Mouse (Mus musculus) forebrain, embryonic 11.5 days (tissue): ENCODE results near the gene Brca2. TPM values are rescaled to one million over a fixed set of nuclear protein-coding genes. Genes with fewer than 3 reads are reported as not detected.
A peak's percentile ranks its signal among the peaks of the same experiment; 100 is the strongest.

Source experiments
- ATAC-seq: fragments of 200-750 bp; cut with Nextera tagmentation; replicated peaks from 2 replicates; pipeline ENCODE4 v1.8.0; 2017; ENCODE audit warnings: moderate TSS enrichment; ENCODE audit not compliant: low FRiP score
- DNase-seq: peaks from one replicate; pipeline ENCODE4 v3.0.0-alpha.2; 2017; ENCODE audit warnings: low spot score
- H3K27ac ChIP-seq: fragments of 300-500 bp; sonication (generic); 2 replicates; pipeline ENCODE4 v1.5.1; 2014; ENCODE audit warnings: low read depth, low read length
- H3K27me3 ChIP-seq: fragments of 300-500 bp; sonication (generic); 2 replicates; pipeline ENCODE4 v1.6.1; 2014; ENCODE audit warnings: mild to moderate bottlenecking, low read length, mixed read lengths; ENCODE audit not compliant: control insufficient read depth, insufficient read depth
- H3K36me3 ChIP-seq: fragments of 300-500 bp; sonication (generic); 2 replicates; pipeline ENCODE4 v1.6.1; 2014; ENCODE audit warnings: mild to moderate bottlenecking, low read length, moderate library complexity, mixed read lengths; ENCODE audit not compliant: control insufficient read depth, insufficient read depth
- H3K4me1 ChIP-seq: fragments of 300-500 bp; sonication (generic); replicated peaks from 2 replicates; pipeline ENCODE4 v1.6.1; 2014; ENCODE audit warnings: low read length, mixed read lengths; ENCODE audit not compliant: control insufficient read depth, insufficient read depth
- H3K4me2 ChIP-seq: fragments of 300-500 bp; sonication (generic); 2 replicates; pipeline ENCODE4 v1.6.1; 2014; ENCODE audit warnings: low read depth, mild to moderate bottlenecking, low read length, moderate library complexity, mixed read lengths; ENCODE audit not compliant: severe bottlenecking
- H3K4me3 ChIP-seq: fragments of 300-500 bp; sonication (generic); 2 replicates; pipeline ENCODE4 v1.5.1; 2014; ENCODE audit warnings: low read depth, low read length
- H3K9ac ChIP-seq: fragments of 300-500 bp; sonication (generic); 2 replicates; pipeline ENCODE4 v1.6.1; 2014; ENCODE audit warnings: low read length
- H3K9me3 ChIP-seq: fragments of 300-500 bp; sonication (generic); 2 replicates; pipeline ENCODE4 v1.6.1; 2016; ENCODE audit warnings: low read length, mixed read lengths; ENCODE audit not compliant: control insufficient read depth
- WGBS: fragments of 180-500 bp; shearing (Covaris S2); extraction: QIAGEN DNeasy Blood & Tissue Kit; methylation state at CpG from one replicate; pipeline ENCODE4 v1.1.7; 2014; 5-methylcytosine and 5-hydroxymethylcytosine counted together
- polyA plus RNA-seq: library from polyadenylated mRNA; unstranded; fragments of >200 nt; fragmentation: Nextera tagmentation; extraction: Ambion mirVana; gene quantifications from 2 replicates; pipeline ENCODE4 v1.2.1, GENCODE M21; 2014

The Brca2 gene
- polyA plus RNA-seq, 1 experiment from 2014 or later = 35.0 TPM

GRCm38 (mm10) chr5:150584337-150584729 lies 61.9 kb downstream of the Brca2 start:
- H3K4me1 ChIP-seq = no peaks in the 10 kb centered on the region
- H3K27me3 ChIP-seq = no peaks in the 10 kb centered on the region
- 48% methylated on average over 6 of the region's 6 CpGs for WGBS
- no peak overlapping the region for H3K27ac ChIP-seq
- no peak overlapping the region for H3K9ac ChIP-seq
- no peaks in the 10 kb centered on the region for H3K36me3 ChIP-seq
- ATAC-seq (no peak), DNase-seq (no peak)
- no peak overlapping the region for H3K4me3 ChIP-seq
- no peak overlapping the region for H3K4me2 ChIP-seq
- H3K9me3 ChIP-seq = no peaks in the 10 kb centered on the region

- WGBS = 81% methylated on average over 2 of the region's 2 CpGs
- ATAC-seq (no peak), DNase-seq (no peak)
Observed at GRCm38 (mm10) chr5:150589945-150590344, 67.5 kb downstream of the Brca2 start.

DNA sequence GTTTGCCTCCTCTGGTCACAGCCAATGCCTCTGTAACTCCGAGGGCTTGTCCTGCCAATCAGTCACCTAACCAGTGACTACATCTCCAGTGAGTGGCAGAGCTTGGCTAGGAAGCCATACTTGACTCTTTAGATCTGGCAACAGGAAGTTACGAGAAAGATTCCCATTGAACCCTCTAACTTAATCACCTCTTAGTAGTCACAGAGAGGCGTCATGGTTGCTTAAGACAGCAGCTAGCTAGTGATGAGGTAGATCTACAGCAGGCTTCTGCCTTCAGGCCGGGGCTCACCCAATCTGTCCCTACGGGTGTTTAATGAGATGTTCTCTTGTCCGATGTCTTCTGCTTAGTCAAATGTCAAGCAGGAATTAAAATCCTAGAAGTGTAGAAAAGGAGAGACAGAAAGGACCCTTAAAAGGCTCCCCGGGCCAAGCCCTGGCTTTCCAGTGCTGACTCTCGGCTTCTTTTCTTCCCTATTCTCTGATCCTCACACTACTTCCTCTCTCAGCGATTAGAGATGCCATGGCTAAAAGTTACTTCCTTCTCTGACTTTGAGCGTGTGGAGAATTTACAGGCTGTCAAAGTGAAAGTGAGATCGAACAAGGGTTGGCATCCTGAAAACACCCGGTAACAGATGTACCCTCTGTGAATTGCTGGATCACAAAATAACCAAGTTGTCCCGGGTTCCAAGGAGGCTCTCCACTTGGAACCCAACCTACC lies 69.9 kb downstream of the Brca2 start:
- Histone ChIP-seq H3K36me3 (no peaks in the 10 kb centered on the region), H3K4me2 (no peak overlapping the region), H3K9ac (no peak overlapping the region), H3K4me3 (no peak overlapping the region), H3K4me1 (peaks cover 11% of the 10 kb centered on the region; the same call in 1 of the 2 replicates), H3K9me3 (no peaks in the 10 kb centered on the region), H3K27ac (no peak overlapping the region), H3K27me3 (peaks cover 20% of the 10 kb centered on the region)
- no peak for ATAC-seq
- WGBS = 77% methylated on average over 13 of the region's 13 CpGs
- no peak for DNase-seq

More at GRCm38 (mm10) chr5:150589945-150590344, 67.5 kb downstream of the Brca2 start:
- peaks cover 20% of the 10 kb centered on the region for H3K27me3 ChIP-seq
- no peak overlapping the region for H3K4me2 ChIP-seq
- H3K27ac ChIP-seq = no peak overlapping the region
- no peaks in the 10 kb centered on the region for H3K36me3 ChIP-seq
- peaks cover 10% of the 10 kb centered on the region; the same call in 1 of the 2 replicates for H3K4me1 ChIP-seq
- no peaks in the 10 kb centered on the region for H3K9me3 ChIP-seq
- H3K9ac ChIP-seq = no peak overlapping the region
- H3K4me3 ChIP-seq = no peak overlapping the region

- peak overlapping the region; percentile 51 for H3K9ac ChIP-seq
- no peak overlapping the region for H3K27ac ChIP-seq
- H3K9me3 ChIP-seq = no peaks in the 10 kb centered on the region
- peaks cover 11% of the 10 kb centered on the region; the same call in 1 of the 2 replicates for H3K4me1 ChIP-seq
- peaks cover 20% of the 10 kb centered on the region for H3K27me3 ChIP-seq
- H3K4me3 ChIP-seq = peak overlapping the region; percentile 75
- ATAC-seq (peak; percentile 57; the same call in 1 of the 2 replicates), DNase-seq (peak; percentile 64)
- no peaks in the 10 kb centered on the region for H3K36me3 ChIP-seq
- peak overlapping the region; percentile 100 for H3K4me2 ChIP-seq
- 9% methylated on average over 40 of the region's 40 CpGs for WGBS
Observed at GRCm38 (mm10) chr5:150592904-150593755, 70.7 kb downstream of the Brca2 start.

- peak overlapping the region; percentile 75 for H3K4me3 ChIP-seq
- WGBS = under 1% methylated on average over 91 of the region's 102 CpGs
- no peaks in the 10 kb centered on the region for H3K36me3 ChIP-seq
- H3K9ac ChIP-seq = peak overlapping the region; percentile 51
- peaks cover 20% of the 10 kb centered on the region for H3K27me3 ChIP-seq
- peaks cover 11% of the 10 kb centered on the region; the same call in 1 of the 2 replicates for H3K4me1 ChIP-seq
- ATAC-seq (peak; percentile 78), DNase-seq (peak; percentile 68)
- no peaks in the 10 kb centered on the region for H3K9me3 ChIP-seq
- no peak overlapping the region for H3K27ac ChIP-seq
- H3K4me2 ChIP-seq = peak overlapping the region; percentile 100
Observed at GRCm38 (mm10) chr5:150593756-150594648, 71.6 kb downstream of the Brca2 start.

GRCm38 (mm10) chr5:150594649-150595339 lies 72.4 kb downstream of the Brca2 start:
- Histone ChIP-seq H3K9ac (peak overlapping the region; percentile 51), H3K27ac (no peak overlapping the region), H3K36me3 (no peaks in the 10 kb centered on the region), H3K4me1 (peaks cover 11% of the 10 kb centered on the region; the same call in 1 of the 2 replicates), H3K4me3 (peak overlapping the region; percentile 75), H3K9me3 (no peaks in the 10 kb centered on the region), H3K27me3 (peaks cover 20% of the 10 kb centered on the region), H3K4me2 (peak overlapping the region; percentile 100)
- WGBS = 8% methylated on average over 13 of the region's 17 CpGs
- DNase-seq = peak; percentile 64
- ATAC-seq = no peak

DNA sequence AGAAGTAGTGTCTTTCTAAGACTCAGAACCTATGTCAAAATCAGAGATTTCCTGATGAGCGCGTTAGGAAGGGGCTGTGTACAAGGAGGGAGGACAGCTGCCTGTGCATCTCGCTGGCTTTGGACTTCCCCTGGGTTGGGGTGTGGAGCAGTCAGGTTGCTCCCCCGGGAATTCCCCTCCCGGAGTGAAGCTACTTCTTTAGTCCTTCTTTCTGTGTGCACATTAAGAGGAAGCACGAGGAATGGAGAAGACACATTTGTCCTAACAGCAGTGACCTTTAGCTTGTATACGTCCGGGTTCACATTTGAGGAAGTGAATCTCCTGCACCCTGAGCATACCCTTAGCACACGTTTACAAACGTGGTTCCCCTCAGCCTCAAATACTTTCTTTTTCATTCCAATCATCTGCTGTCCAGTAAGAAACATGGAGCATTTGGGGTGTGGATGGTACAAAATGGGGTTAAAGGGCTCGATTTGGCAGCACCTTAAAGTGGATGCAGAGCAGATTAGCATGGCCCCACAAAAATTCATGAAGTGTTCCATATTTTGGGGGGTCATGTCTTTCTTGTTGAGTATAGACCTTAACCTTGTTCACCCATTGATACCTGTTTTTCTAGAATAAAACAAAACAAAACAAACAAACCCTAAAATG lies 73.1 kb downstream of the Brca2 start:
- H3K36me3 ChIP-seq = no peaks in the 10 kb centered on the region
- no peak overlapping the region for H3K27ac ChIP-seq
- 44% methylated on average over 11 of the region's 11 CpGs for WGBS
- peaks cover 20% of the 10 kb centered on the region for H3K27me3 ChIP-seq
- ATAC-seq (no peak), DNase-seq (no peak)
- H3K4me2 ChIP-seq = no peak overlapping the region
- H3K4me3 ChIP-seq = no peak overlapping the region
- peaks cover 11% of the 10 kb centered on the region; the same call in 1 of the 2 replicates for H3K4me1 ChIP-seq
- H3K9ac ChIP-seq = no peak overlapping the region
- H3K9me3 ChIP-seq = no peaks in the 10 kb centered on the region
